Mouse (Mus musculus): Measurements from ENCODE around the gene 2200002D01Rik.
"Not testable (repeated sequence)": the region's sequence is repeated elsewhere in the genome, so short reads cannot be mapped to it uniquely, and the experiment has no call there.

Gene 2200002D01Rik

GRCm38 (mm10) chr7:29279261-29279660 is 31.0 kb upstream of the 2200002D01Rik start:
- no peak for DNase-seq

GRCm38 (mm10) chr7:29277510-29277909 is 29.2 kb upstream of the 2200002D01Rik start:
- no peak for DNase-seq

GRCm38 (mm10) chr7:29276715-29277114 is 28.4 kb upstream of the 2200002D01Rik start:
- no peak for DNase-seq

- peak; percentile 45 for DNase-seq
Observed at GRCm38 (mm10) chr7:29271687-29272465, 23.6 kb upstream of the 2200002D01Rik start.

GRCm38 (mm10) chr7:29270445-29270844 is 22.2 kb upstream of the 2200002D01Rik start:
- no peak for DNase-seq

GRCm38 (mm10) chr7:29266931-29267330 is 18.7 kb upstream of the 2200002D01Rik start:
- DNase-seq, result peak; percentile 62

- no peak for DNase-seq
Observed at GRCm38 (mm10) chr7:29265636-29266035, 17.4 kb upstream of the 2200002D01Rik start.

- no peak for DNase-seq
Observed at GRCm38 (mm10) chr7:29263831-29264230, 15.6 kb upstream of the 2200002D01Rik start.

- no peak for DNase-seq
Observed at GRCm38 (mm10) chr7:29262151-29262550, 13.9 kb upstream of the 2200002D01Rik start.

GRCm38 (mm10) chr7:29259781-29260730 is 11.8 kb upstream of the 2200002D01Rik start:
- no peak for DNase-seq

GRCm38 (mm10) chr7:29257368-29257767 is 9.1 kb upstream of the 2200002D01Rik start:
- peak; percentile 93 for DNase-seq

- DNase-seq, result peak; percentile 55
Observed at GRCm38 (mm10) chr7:29255875-29256274, 7.6 kb upstream of the 2200002D01Rik start.

GRCm38 (mm10) chr7:29253842-29254241 is 5.6 kb upstream of the 2200002D01Rik start:
- DNase-seq, result no peak

- DNase-seq, result no peak
Observed at GRCm38 (mm10) chr7:29251166-29251565, 2.9 kb upstream of the 2200002D01Rik start.

- no peak for DNase-seq
Observed at GRCm38 (mm10) chr7:29247706-29248105, 560 bp downstream of the 2200002D01Rik start.

GRCm38 (mm10) chr7:29247314-29247700 is 959 bp downstream of the 2200002D01Rik start:
- peak; percentile 87 for DNase-seq

- no peak for DNase-seq
Observed at GRCm38 (mm10) chr7:29246619-29247313, 1.5 kb downstream of the 2200002D01Rik start.

GRCm38 (mm10) chr7:29246015-29246414 is 2.3 kb downstream of the 2200002D01Rik start:
- peak; percentile 39 for DNase-seq

GRCm38 (mm10) chr7:29244732-29245416 is 3.4 kb downstream of the 2200002D01Rik start:
- peak; percentile 49 for DNase-seq

- DNase-seq, result peak; percentile 99
Observed at GRCm38 (mm10) chr7:29238019-29238967, 10.0 kb downstream of the 2200002D01Rik start, which contains the start of gene Yif1b. Gene Yif1b (plus strand): TSS chr7:29238329.

- DNase-seq, result not testable (repeated sequence)
Observed at GRCm38 (mm10) chr7:29237596-29237995, 10.7 kb downstream of the 2200002D01Rik start.
